Mouse (Mus musculus): ENCODE measurements around the gene Chga.

The Chga gene

GRCm38 (mm10) chr12:102600345-102600744 lies 45.6 kb downstream of the Chga start:
- DNase-seq (ENCODE audit: low spot score) = peak; percentile 18

- DNase-seq (ENCODE audit: low spot score) = no peak
Measured at GRCm38 (mm10) chr12:102601847-102602246, 47.1 kb downstream of the Chga start.

- no peak for DNase-seq (ENCODE audit: low spot score)
Measured at GRCm38 (mm10) chr12:102602255-102603041, 47.7 kb downstream of the Chga start.

- no peak for DNase-seq (ENCODE audit: low spot score)
Measured at GRCm38 (mm10) chr12:102605607-102606006, 50.8 kb downstream of the Chga start.

GRCm38 (mm10) chr12:102607066-102607465 lies 52.3 kb downstream of the Chga start:
- no peak for DNase-seq (ENCODE audit: low spot score)

GRCm38 (mm10) chr12:102607808-102608517 lies 53.2 kb downstream of the Chga start:
- no peak for DNase-seq (ENCODE audit: low spot score)

GRCm38 (mm10) chr12:102610927-102611326 lies 56.2 kb downstream of the Chga start:
- DNase-seq (ENCODE audit: low spot score) = no peak

- DNase-seq (ENCODE audit: low spot score) = no peak
Measured at GRCm38 (mm10) chr12:102612431-102612830, 57.7 kb downstream of the Chga start.

- no peak for DNase-seq (ENCODE audit: low spot score)
Measured at GRCm38 (mm10) chr12:102613411-102613810, 58.6 kb downstream of the Chga start.
